8 mouse cellular contexts compared by ENCODE assay signal in the genomic region with DNA sequence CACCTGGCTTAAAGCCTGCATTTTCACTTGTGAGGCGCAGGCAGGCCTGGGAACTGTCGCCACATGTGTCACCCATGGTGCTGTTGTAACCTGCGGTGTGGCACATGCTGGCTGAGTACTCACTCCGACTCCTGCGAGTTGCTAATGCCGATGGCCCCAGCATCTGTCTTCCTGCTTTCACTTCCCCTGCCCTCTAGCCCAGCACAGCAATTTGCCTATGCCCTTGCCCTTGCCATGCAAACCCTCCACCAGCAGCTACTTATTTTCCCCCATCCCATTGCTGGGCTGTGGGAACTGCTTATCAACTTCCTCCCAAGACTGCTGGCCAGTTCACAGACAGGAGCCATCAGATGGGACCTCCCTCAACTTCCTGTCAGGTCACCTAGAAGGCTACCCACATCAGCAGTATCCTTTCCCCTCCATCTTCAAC. TPM values are rescaled to one million over a fixed set of nuclear protein-coding genes. Genes with fewer than 3 reads are reported as not detected.
DNase-seq lines count a peak whose midpoint lies in the region; ATAC-seq and TF ChIP-seq lines count a peak whose summit lies in the region.

No protein-coding gene starts in this region.

- peak; percentile 58 for DNase-seq in kidney, adult 2 months
- no peak for DNase-seq in kidney, adult 18-20 months
- DNase-seq in liver, embryonic 14.5 days (ENCODE audit: low read depth in 3 of 3, low spot score in 3 of 3): no peak
- peak; percentile 67 to 80 for DNase-seq in spleen, postnatal 4 days (ENCODE audit: low spot score in 2 of 2)
- no peak for DNase-seq in cerebellum, postnatal 25 days
- DNase-seq in c-Kit-positive CD71-positive TER-119-positive erythroid progenitor cells, embryonic 14.5 days (ENCODE audit: low spot score): no peak
- no peak for DNase-seq in cerebellum, adult 11 months

- WGBS in kidney, adult 2 months: 76% methylated on average over 6 of the region's 6 CpGs
- 81% methylated on average over 6 of the region's 6 CpGs for WGBS in embryonic facial prominence, embryonic 13.5 days
- WGBS in liver, embryonic 14.5 days (ENCODE audit: insufficient replicate concordance): 24% methylated on average over 6 of the region's 6 CpGs

- H3K27me3 ChIP-seq in kidney, adult 2 months (replicated peaks; ENCODE audit: control insufficient read depth, insufficient read depth, low read length): no peaks in the 10 kb centered on the region
- H3K27me3 ChIP-seq in embryonic facial prominence, embryonic 13.5 days: no peaks in the 10 kb centered on the region
- no peaks in the 10 kb centered on the region for H3K27me3 ChIP-seq in liver, embryonic 14.5 days (ENCODE audit: control insufficient read depth, insufficient read depth, low read length)

- H3K27ac ChIP-seq in kidney, adult 2 months (ENCODE audit: insufficient read depth, low read depth, low read length): peak overlapping the region; percentile 11
- H3K27ac ChIP-seq in embryonic facial prominence, embryonic 13.5 days: 0 out of 2 replicates have a peak overlapping the region, but pooled peaks have one; percentile 33
- H3K27ac ChIP-seq in liver, embryonic 14.5 days: no peak overlapping the region

- no peaks in the 10 kb centered on the region for H3K9me3 ChIP-seq in embryonic facial prominence, embryonic 13.5 days
- no peaks in the 10 kb centered on the region for H3K9me3 ChIP-seq in liver, embryonic 14.5 days (ENCODE audit: control insufficient read depth, low read length)

- H3K9ac ChIP-seq in embryonic facial prominence, embryonic 13.5 days: no peak overlapping the region
- H3K9ac ChIP-seq in liver, embryonic 14.5 days (replicated peaks): no peak overlapping the region

- ATAC-seq in embryonic facial prominence, embryonic 13.5 days (ENCODE audit: insufficient number of reproducible peaks, insufficient read depth, low FRiP score, low TSS enrichment, low read depth): no peak
- peak; percentile 37; the same call in 1 of the 2 replicates for ATAC-seq in liver, embryonic 14.5 days (ENCODE audit: insufficient read depth)

- no peak for TF ChIP-seq EP300 in liver, embryonic 14.5 days (IDR thresholded peaks at IDR 0.05; ENCODE audit: low read depth)

- no peak for TF ChIP-seq CTCF in kidney, adult 2 months (conservative IDR thresholded peaks at IDR 0.05; ENCODE audit: insufficient read depth, insufficient read length, low read depth, low read length)
- TF ChIP-seq CTCF in liver, embryonic 14.5 days (IDR thresholded peaks at IDR 0.05; ENCODE audit: low read depth): no peak

- no peaks in the 10 kb centered on the region for H3K36me3 ChIP-seq in kidney, adult 2 months (ENCODE audit: control insufficient read depth, insufficient read depth, low read length)
- peaks cover 12% of the 10 kb centered on the region for H3K36me3 ChIP-seq in embryonic facial prominence, embryonic 13.5 days
- no peaks in the 10 kb centered on the region for H3K36me3 ChIP-seq in liver, embryonic 14.5 days (replicated peaks; ENCODE audit: control insufficient read depth, insufficient read depth, low read depth)

- no peak for TF ChIP-seq POLR2A in kidney, adult 2 months (IDR thresholded peaks at IDR 0.05; ENCODE audit: low read depth, low read length)

- H3K4me2 ChIP-seq in embryonic facial prominence, embryonic 13.5 days: no peak overlapping the region
- no peak overlapping the region for H3K4me2 ChIP-seq in liver, embryonic 14.5 days (ENCODE audit: low read depth)

- H3K4me3 ChIP-seq in kidney, adult 2 months (ENCODE audit: insufficient read depth, low read depth, low read length): no peak overlapping the region
- no peak overlapping the region for H3K4me3 ChIP-seq in embryonic facial prominence, embryonic 13.5 days
- H3K4me3 ChIP-seq in liver, embryonic 14.5 days (ENCODE audit: insufficient read depth in 1 of 2, low read depth in 2 of 2, low read length in 2 of 2): no peak overlapping the region

- H3K4me1 ChIP-seq in kidney, adult 2 months (ENCODE audit: control insufficient read depth, insufficient read depth, low read length): peaks cover 26% of the 10 kb centered on the region
- peaks cover 34% of the 10 kb centered on the region for H3K4me1 ChIP-seq in embryonic facial prominence, embryonic 13.5 days
- H3K4me1 ChIP-seq in liver, embryonic 14.5 days (replicated peaks; ENCODE audit: control insufficient read depth in 2 of 2, insufficient read depth in 2 of 2, low read length in 1 of 2): peaks cover 0 to 16% of the 10 kb centered on the region in 2 experiments; a peak in 2 of 4 replicates

RNA-seq across cellular contexts. Expression of gene Ascc1, which starts 21.8 kb away (rescaled TPM):
- polyA plus RNA-seq in kidney, adult 2 months (2012; rRNA removed): 106 and 132 TPM in 2 replicates
- polyA plus RNA-seq in embryonic facial prominence, embryonic 13.5 days (2015; fragmentation: Nextera tagmentation; extraction: Ambion mirVana): 48.3 and 50.3 TPM in 2 replicates
- 6.7 and 10.7 TPM in 2 replicates for polyA plus RNA-seq in liver, embryonic 14.5 days (2012; rRNA removed)
- 15.7 and 16.8 TPM in 2 replicates for polyA plus RNA-seq in liver, embryonic 14.5 days (2014; fragmentation: Nextera tagmentation; extraction: Ambion mirVana)

RNA-seq across cellular contexts. Expression of gene Anapc16, which starts 22.1 kb away (rescaled TPM):
- 84.8 and 100 TPM in 2 replicates for polyA plus RNA-seq in kidney, adult 2 months (2012; rRNA removed)
- polyA plus RNA-seq in embryonic facial prominence, embryonic 13.5 days (2015; fragmentation: Nextera tagmentation; extraction: Ambion mirVana): 116 and 128 TPM in 2 replicates
- polyA plus RNA-seq in liver, embryonic 14.5 days (2012; rRNA removed): 26.6 and 29.9 TPM in 2 replicates
- 38.9 and 39.7 TPM in 2 replicates for polyA plus RNA-seq in liver, embryonic 14.5 days (2014; fragmentation: Nextera tagmentation; extraction: Ambion mirVana)

RNA-seq across cellular contexts. Expression of gene Ddit4, which starts 29.2 kb away (rescaled TPM):
- 21.1 and 21.6 TPM in 2 replicates for polyA plus RNA-seq in kidney, adult 2 months (2012; rRNA removed)
- polyA plus RNA-seq in embryonic facial prominence, embryonic 13.5 days (2015; fragmentation: Nextera tagmentation; extraction: Ambion mirVana): 86.5 and 93.1 TPM in 2 replicates
- 2.5 and 3.3 TPM in 2 replicates for polyA plus RNA-seq in liver, embryonic 14.5 days (2012; rRNA removed)
- polyA plus RNA-seq in liver, embryonic 14.5 days (2014; fragmentation: Nextera tagmentation; extraction: Ambion mirVana): 0.20 and 0.39 TPM in 2 replicates

Comparison
In these comparisons a context has a peak if more than half of its experiments do, and no peak if none do; other contexts are left out.
1. DNase-seq: peak in kidney, adult 2 months (single experiment) and spleen, postnatal 4 days (2 of 2); none in kidney, adult 18-20 months (single experiment), liver, embryonic 14.5 days (0 of 3), cerebellum, postnatal 25 days (0 of 2), c-Kit-positive CD71-positive TER-119-positive erythroid progenitor cells, embryonic 14.5 days (single experiment) and cerebellum, adult 11 months (single experiment).